Mouse (Mus musculus): ENCODE data around the gene Gm4969. TPM values are rescaled to one million over a fixed set of nuclear protein-coding genes. Genes with fewer than 3 reads are reported as not detected.

Gm4969 gene
- total RNA-seq, 1 experiment from 2014 or later: not detected

DNA sequence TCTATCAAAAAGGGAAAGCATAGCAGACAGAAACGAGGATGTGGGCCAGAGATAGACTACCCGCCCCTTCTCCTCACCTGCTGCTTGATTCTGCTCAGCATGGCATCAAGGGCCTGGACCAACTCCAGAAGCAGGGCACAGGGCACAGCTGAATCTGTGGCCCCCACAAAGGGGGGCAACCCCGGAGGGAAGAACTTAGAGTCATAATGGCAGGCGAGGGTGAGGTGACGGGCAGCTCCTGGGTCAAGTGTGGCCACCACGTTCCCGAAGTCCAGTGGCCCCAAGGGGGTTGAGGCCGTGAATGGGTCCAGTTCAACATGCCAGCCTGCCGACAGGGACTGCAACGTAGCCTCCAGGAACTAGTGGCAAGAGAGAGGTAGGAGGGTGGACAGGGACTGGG, 28.6 kb upstream of the Gm4969 start:
- no peak for ATAC-seq (ENCODE audit: extremely low read depth, insufficient number of reproducible peaks, low FRiP score, poor library complexity, severe bottlenecking)

DNA sequence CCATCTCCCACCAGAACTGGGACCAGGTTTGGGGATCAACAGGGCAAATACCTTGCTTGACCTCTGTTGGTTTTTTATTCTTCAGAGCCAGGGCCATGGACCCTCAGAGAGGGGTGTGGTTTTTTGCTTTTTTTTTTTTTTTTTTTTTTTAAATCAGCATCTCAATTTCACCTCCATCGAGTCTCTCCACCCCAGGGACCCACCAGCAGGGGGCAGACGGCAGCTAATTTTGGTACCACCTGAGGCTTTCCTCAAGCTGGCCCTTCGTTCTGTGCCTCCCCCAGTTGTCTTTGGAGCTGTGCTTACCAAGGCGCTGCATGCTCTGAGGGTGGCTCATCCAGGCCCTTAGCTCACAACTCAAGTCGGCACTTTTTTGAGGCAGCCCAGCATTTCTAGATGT, 19.2 kb upstream of the Gm4969 start:
- no peak for ATAC-seq (ENCODE audit: extremely low read depth, insufficient number of reproducible peaks, low FRiP score, poor library complexity, severe bottlenecking)

DNA sequence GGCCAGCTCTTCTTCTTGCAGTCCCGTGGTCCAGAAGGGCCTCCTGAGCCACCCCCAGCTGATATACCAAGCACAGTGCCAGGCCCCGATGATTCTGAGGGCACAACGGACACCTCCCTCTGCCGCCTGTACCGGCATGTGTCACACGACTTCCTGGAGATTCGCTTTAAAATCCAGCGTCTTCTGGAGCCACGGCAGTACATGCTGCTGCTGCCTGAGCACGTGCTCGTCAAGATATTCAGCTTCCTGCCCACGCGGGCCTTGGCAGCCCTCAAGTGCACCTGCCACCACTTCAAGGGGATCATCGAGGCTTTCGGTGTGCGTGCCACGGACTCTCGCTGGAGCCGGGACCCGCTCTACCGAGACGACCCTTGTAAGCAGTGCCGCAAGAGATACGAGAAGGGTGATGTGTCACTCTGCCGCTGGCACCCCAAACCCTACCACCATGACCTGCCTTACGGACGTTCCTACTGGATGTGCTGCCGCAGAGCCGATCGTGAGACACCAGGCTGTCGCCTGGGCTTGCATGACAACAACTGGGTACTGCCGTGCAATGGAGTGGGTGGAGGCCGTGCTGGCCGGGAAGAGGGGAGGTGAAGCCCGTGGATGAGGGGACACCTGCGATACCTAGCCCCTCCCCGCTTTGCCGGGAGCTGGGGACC, 18.6 kb upstream of the Gm4969 start:
- peak; percentile 17; the same call in 1 of the 2 replicates for ATAC-seq (ENCODE audit: extremely low read depth, insufficient number of reproducible peaks, low FRiP score, poor library complexity, severe bottlenecking)

DNA sequence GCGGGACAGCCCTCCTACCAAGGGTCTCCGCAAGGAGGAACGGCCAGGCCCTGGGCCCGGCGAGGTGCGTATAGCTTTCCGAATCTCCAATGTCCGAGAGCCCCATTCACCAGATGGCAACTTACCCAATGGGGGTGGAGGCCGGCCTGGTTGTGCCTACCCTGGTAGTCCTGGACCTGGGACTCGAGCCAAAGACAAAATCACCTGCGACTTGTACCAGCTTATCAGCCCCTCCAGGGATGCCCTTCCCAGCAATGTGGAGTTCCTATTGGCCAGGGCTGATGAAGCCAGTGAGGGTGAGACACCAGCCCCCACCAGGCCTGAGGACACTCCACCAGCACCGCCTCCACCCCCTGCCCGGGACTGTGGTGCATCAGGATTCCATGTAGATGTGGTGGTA, 18.0 kb upstream of the Gm4969 start:
- ATAC-seq (ENCODE audit: extremely low read depth, insufficient number of reproducible peaks, low FRiP score, poor library complexity, severe bottlenecking): no peak

DNA sequence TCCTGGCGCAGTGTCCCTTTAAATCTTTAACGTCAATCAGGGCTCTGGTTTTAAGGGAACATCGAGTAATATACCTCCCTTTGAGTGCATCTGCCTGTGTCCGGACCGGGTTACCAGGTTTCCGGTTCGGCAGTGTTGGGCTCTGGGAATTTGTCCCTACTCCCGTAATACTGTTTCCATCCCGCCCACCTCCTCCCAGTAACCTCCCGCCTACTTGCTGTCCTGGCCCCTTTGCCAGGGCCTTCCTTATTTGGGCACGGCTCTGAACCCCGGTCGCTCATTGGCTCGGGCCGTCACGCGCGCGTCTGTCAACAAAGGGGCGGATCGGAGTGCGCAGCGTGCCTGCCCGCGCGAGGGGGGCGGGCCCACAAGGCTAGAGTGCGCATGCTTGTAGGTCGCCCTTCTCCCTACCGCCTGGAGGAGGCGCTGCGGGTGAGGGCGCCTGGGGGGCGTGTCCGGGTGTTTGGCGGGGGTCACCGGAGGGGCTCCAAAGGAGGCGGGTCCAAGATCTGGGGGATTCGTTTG, 13.2 kb upstream of the Gm4969 start:
- ATAC-seq (ENCODE audit: extremely low read depth, insufficient number of reproducible peaks, low FRiP score, poor library complexity, severe bottlenecking): peak; percentile 90

DNA sequence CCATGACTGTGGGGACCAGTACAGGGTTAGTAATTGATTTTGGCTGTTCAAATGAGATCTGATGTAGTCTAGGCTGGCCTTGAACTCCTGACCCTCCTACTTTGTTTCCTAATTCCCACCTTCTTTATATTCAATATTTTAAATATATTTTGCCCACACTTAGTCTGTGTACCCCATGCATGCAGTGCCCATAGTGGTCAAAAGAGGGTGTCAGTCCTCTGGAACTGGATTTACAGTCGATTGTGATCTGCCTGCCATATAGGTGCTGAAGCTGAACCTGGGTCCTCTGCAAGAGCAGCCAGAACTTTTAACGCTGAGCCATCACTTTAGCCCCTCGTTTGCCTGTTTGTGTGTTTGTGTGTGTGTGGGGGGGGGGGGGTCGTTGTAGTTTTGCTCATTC, 12.5 kb upstream of the Gm4969 start:
- ATAC-seq (ENCODE audit: extremely low read depth, insufficient number of reproducible peaks, low FRiP score, poor library complexity, severe bottlenecking): no peak

DNA sequence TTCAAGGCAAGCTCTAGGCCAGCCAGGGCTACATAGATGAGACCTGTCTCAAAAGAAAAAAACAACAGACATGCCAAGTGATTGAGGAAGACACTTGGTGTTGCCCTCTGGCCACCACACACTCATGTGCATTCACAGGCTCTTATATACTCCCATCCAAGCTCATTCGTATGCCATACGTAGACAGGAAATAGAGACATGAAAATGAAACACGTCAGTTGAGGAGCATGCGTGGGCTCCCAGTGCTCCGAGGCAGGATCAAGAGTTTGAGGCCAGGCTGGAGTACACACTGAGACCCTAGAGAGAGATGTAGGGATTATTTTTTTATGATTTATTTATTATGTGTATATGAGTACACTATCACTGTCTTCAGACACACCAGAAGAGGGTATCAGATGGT, 11.2 kb upstream of the Gm4969 start:
- ATAC-seq (ENCODE audit: extremely low read depth, insufficient number of reproducible peaks, low FRiP score, poor library complexity, severe bottlenecking): no peak

DNA sequence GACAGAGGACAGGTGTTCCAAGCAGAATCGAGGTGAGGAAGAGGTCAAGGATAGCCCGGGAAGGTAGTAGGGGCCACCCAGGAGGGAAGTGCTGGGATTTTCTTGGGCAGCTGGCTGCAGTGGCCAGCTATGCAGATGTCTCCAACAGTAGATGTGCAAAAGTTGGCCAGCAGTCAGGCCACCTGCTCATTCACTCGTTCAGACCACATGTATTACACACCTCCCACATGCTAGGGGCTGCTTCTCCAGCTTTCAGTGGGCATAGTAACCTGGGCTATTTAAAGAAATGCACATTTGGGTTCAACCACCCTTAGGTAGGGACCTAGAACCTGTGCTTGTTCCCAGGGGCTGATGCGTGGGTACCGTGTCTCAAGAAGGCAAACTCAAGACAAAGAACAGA, 9.6 kb upstream of the Gm4969 start:
- no peak for ATAC-seq (ENCODE audit: extremely low read depth, insufficient number of reproducible peaks, low FRiP score, poor library complexity, severe bottlenecking)

DNA sequence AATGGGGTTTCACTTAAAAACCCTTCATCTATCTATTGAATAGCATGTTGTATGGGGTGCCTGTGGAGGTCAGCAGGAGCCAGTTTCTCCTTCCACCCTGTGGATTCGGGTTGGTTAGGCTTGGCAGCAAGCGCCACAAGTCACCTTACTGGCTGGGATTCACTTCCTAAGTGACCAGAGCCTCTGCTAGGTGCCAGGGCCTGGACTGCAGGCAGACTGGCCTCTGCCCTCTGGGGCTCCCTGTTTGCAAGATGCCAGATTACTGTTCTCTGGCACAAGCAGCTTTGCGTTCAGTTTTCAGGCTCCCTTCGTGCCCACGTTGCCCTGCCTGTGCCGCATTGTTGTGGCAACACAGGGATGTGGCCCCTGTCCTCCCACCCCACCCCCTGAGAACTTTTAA, 6.5 kb upstream of the Gm4969 start:
- no peak for ATAC-seq (ENCODE audit: extremely low read depth, insufficient number of reproducible peaks, low FRiP score, poor library complexity, severe bottlenecking)

DNA sequence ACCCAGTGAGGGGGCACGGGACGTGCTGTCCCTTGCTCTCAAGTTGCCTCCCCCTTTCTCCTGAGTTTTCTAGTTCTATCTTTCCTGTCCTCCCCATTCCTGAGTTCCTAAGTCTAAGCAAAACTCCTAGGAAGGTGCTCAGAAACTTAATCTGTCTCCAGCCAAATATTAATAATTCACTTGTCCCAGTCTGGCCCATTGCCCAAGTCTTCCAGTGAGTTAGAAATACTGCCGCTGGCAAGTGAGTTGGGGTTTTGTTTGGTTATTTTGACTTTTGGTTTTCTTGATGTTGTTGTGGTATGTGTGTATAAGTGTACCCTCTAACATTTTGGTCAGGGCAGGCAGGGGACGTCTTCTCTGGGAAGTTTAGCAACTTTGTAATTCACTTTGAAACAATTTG, 3.5 kb upstream of the Gm4969 start:
- ATAC-seq (ENCODE audit: extremely low read depth, insufficient number of reproducible peaks, low FRiP score, poor library complexity, severe bottlenecking): no peak

DNA sequence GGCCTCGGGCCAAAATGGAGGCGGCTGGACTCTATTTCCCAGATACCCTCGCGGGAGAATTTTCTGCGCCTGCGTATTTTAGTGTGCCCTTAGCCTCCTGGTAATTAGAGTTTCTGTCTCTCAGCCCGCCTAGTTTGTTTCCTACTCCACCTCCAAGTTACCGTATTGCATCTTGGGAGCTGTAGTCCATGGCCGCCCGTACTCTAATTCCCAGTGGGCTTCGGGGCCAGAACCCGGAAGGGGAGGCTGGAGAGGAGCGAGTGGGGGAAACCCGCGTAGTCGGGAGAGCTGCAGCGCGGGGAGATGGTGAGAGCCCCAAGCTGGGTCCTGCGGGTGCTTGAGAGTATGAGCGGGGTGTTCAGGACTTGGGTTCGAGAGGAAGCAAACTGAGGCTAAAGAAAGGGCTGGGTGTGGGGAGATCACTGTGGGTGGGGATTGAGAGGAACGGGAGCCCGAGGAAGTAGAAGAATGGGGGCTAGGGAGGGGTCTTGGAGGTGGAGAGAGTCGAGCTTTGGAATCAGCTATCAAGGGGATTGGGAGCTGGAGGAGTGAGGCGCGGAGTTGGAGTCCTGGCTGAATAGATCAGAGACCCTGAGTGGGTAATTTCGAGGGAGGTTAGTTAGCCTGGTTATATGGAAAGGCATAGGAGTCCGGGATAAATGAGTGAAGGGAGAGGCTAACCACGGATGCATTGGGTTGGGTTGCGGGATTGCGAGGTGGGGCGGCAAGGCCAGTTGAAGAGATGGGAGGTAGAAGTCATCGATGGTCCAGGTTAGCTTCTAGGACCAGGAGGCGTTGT, 1.7 kb upstream of the Gm4969 start, which contains the start of gene Fbxo46:
TSS of gene Fbxo46 (plus strand) at position 229 of the 799 bp plus-strand sequence.
- ATAC-seq (ENCODE audit: extremely low read depth, insufficient number of reproducible peaks, low FRiP score, poor library complexity, severe bottlenecking): peak; percentile 100

DNA sequence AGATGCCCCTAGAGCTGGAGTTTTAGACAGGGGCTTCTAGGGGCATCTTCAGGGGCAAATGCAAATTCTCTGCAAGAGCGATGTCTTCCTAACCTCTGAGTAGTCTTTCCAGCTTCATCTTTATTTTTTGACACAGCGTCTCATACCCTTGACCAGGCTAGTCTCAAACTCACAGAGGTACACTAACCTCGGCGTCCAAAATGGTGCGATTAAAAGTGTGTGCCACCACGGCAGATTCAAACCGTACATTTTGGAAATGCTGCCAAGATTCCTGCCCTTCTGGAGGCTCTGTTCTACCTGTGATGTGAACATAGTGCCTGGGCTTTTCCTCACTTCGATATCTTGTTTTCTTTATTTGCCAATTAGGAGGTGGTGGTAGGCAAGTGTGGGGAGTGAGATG, 915 bp upstream of the Gm4969 start:
- no peak for ATAC-seq (ENCODE audit: extremely low read depth, insufficient number of reproducible peaks, low FRiP score, poor library complexity, severe bottlenecking)

DNA sequence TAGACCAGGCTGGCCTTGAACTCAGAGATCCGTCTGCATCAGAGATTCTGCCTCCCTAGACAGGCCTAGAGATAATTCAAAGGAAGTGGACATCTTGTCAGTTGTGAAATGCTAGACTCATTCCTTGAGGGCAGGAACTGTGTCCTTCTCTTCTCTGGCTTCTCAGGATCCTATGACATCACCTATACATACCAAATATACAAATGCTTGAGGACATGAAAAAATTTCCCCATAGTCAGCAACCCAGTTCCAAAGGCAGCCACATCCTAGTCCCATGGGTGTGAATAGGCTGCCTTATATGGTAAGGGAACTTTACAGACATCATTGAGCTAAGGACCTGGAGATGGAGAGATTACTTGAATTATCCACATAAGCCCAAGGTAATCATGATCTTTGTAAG, 8.6 kb downstream of the Gm4969 start:
- no peak for ATAC-seq (ENCODE audit: extremely low read depth, insufficient number of reproducible peaks, low FRiP score, poor library complexity, severe bottlenecking)

DNA sequence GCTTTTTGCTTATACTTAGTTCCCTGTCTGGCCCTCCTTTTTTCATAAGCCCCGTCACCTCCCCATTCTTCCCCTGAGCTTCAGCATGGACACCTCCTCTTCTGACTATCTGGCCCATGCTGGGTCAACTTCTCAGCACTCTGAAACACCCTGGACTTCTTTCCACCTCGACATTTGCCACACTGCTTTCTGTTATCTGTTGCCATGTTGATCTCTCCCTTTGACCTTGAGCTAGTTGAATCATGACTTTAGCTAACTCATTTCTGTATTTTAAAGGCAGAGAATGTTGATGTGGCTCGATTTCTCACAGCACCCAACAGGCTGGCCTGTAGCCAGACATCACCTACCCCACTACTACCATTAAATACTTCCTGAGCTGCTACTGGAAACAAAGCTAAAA, 10.7 kb downstream of the Gm4969 start:
- no peak for ATAC-seq (ENCODE audit: extremely low read depth, insufficient number of reproducible peaks, low FRiP score, poor library complexity, severe bottlenecking)

DNA sequence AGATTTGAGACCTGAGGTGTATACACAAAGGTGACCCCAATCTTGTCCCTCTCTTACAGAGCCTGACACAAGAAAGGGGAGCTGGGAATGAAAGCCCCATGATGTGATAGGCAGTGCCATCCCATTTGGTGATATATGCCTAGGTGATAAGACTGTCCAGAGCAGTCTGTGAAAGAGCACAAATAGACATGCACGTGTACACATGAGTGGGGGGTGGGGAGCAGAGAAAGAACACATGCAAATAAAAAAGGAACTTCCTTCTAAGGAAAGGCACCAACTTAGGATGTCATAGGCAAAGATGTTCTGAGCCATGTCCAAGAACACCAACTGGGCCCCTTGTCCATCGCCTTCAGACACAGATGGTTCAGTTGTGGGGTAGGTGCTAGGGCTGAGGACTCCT, 13.7 kb downstream of the Gm4969 start:
- no peak for ATAC-seq (ENCODE audit: extremely low read depth, insufficient number of reproducible peaks, low FRiP score, poor library complexity, severe bottlenecking)

DNA sequence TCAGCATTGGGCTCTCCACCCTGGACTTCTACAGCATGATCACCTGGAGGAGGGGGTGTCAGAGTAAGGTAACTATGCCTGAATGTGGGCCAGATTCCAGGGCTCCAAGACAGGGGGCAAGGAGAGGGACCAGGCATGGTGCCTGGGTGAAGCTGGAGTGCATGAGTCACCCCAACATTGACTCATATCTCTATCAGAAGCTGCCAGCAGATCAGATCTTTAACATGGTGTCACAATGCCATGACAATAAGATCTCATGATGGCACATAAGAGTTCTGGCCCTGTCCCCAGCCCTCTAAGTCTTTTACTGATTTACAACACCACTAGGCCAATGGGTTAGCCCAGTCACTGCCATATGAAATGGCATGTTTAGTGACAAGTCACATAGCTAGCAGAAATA, 14.4 kb downstream of the Gm4969 start:
- ATAC-seq (ENCODE audit: extremely low read depth, insufficient number of reproducible peaks, low FRiP score, poor library complexity, severe bottlenecking): no peak

DNA sequence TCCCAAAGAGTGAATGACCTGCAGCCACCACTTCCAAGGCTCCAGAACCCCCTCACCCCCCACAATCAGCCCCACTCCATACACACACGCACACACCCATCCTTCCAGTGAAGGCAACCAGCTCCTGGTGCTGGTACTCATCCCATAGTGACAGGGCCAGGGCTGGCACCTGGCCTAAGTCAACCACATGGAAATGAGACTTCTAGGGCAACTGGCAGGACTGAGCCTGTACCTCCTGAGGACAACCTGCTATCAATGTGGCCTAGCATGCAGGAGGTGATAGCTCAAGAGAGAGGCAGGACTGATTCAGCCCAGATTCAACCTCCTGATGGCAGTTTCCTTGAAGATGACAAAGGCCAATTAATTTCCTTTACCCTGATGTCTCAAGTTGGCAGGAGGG, 17.9 kb downstream of the Gm4969 start:
- ATAC-seq (ENCODE audit: extremely low read depth, insufficient number of reproducible peaks, low FRiP score, poor library complexity, severe bottlenecking): no peak

DNA sequence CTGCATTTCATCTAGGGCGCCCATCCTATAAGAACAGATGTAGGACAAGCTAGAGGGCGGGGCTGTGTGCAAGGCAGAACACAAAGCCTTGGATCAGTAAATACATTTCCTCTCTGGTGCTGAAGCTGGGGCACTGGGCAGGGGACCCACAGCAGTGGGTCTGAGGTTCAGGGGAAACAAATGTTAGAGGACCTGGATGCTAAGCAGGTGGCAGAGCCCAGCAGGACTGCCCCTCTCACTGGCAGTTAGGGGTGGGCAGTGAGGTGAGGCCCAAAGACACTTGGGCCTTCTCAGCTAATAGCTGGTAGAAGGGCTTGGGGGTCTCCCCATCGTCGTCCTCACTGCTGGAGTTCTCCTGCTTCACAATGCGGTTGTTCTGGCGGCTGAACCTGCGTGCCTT, 19.4 kb downstream of the Gm4969 start:
- ATAC-seq (ENCODE audit: extremely low read depth, insufficient number of reproducible peaks, low FRiP score, poor library complexity, severe bottlenecking): no peak

DNA sequence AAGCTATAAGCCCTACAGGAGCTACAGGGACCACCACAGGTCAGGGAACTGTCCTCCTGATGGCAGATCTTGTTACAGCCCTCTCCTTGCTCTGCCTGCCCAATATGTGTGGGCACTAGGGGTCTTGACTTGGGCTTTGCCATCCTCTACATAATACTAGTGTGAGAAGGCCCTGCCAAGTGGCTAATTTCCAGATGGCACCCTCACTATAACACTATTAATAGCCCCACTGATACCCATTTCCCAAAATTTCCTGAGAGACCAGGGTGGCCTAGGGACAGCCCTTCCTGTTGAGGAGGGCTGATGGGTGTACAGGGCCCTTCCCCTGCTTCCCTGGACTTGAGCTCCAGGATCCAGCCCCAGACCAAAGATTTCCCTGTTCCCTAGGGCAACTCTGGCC, 20.3 kb downstream of the Gm4969 start:
- ATAC-seq (ENCODE audit: extremely low read depth, insufficient number of reproducible peaks, low FRiP score, poor library complexity, severe bottlenecking): no peak

DNA sequence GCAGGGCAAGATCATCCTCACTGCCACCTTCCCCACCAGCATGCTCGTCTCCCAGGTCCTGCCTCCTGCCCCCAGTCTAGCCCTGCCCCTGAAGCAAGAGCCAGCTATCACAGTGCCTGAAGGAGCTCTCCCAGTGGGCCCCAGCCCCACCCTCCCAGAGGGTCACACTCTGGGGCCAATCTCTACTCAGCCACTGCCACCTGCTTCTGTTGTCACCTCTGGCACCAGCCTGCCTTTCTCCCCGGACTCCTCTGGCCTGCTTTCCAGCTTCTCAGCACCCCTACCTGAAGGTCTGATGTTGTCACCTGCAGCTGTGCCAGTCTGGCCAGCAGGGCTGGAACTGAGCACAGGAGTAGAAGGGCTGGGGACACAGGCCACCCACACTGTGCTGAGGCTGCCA, 21.0 kb downstream of the Gm4969 start:
- ATAC-seq (ENCODE audit: extremely low read depth, insufficient number of reproducible peaks, low FRiP score, poor library complexity, severe bottlenecking): no peak

Data from neutrophil, adult 5-6 weeks (primary cell).